Mouse (Mus musculus) heart, postnatal 0 days (tissue): ENCODE data around the gene Fut1.

Source experiments
- CTCF ChIP-seq: IDR thresholded peaks from 2 replicates; pipeline ENCODE4 v1.5.1; 2016; ENCODE audit warnings: antibody characterized with exemption, control low read depth, low read depth
- EP300 ChIP-seq: IDR thresholded peaks from 2 replicates; pipeline ENCODE4 v1.6.1; 2016; ENCODE audit warnings: antibody characterized with exemption, low read depth

DNA sequence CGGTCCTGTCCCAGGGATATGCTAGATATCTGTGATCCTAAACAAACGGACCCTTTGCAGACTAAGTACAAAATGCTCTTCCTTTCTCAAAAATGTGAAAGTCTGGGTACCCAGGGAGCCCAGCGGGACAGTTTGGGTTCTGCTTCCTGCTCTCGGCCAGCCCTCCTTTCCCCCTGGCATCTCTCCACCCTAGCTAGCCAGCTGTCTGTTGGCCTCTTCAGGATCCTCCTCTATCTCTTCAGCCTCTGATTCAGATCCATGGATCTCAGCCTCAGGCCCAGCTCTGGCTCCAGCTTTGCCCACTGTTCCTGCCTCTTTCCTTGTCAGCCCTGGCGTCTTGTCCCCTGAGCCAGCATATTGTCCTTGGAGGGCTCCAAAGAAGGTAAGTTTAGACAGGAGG, 25.0 kb downstream of the Fut1 start:
- TF ChIP-seq EP300 (no peak), CTCF (no peak)
